Mouse (Mus musculus) heart, postnatal 4 days (tissue): ENCODE results near the gene Lclat1. TPM values are rescaled to one million over a fixed set of nuclear protein-coding genes. Genes with fewer than 3 reads are reported as not detected.
"Not testable (repeated sequence)": the region's sequence is repeated elsewhere in the genome, so short reads cannot be mapped to it uniquely, and the experiment has no call there.

Experiments
- DNase-seq: peaks from one replicate; pipeline ENCODE4 v3.0.0; 2021
- total RNA-seq, 2 experiments: library from RNA; stranded (reverse); gene quantifications; 2 replicates each; pipeline ENCODE4 v1.2.3; 2021

The Lclat1 gene
- total RNA-seq, 2 experiments from 2014 or later, result 160 to 168 TPM

GRCm38 (mm10) chr17:73244596-73244995, 136.8 kb downstream of the Lclat1 start:
- DNase-seq, result no peak

- DNase-seq, result no peak
These were observed 137.4 kb downstream of the Lclat1 start for GRCm38 (mm10) chr17:73245089-73245684.

GRCm38 (mm10) chr17:73246036-73246435, 138.3 kb downstream of the Lclat1 start:
- no peak for DNase-seq

- no peak for DNase-seq
These were observed 139.1 kb downstream of the Lclat1 start for GRCm38 (mm10) chr17:73246926-73247325.

GRCm38 (mm10) chr17:73247758-73248157, 140.0 kb downstream of the Lclat1 start:
- DNase-seq, result no peak

GRCm38 (mm10) chr17:73250488-73251141, 142.8 kb downstream of the Lclat1 start:
- peak; percentile 16 for DNase-seq

GRCm38 (mm10) chr17:73251142-73251502, 143.3 kb downstream of the Lclat1 start:
- DNase-seq, result peak; percentile 26

GRCm38 (mm10) chr17:73251812-73252608, 144.2 kb downstream of the Lclat1 start:
- peak; percentile 24 for DNase-seq

GRCm38 (mm10) chr17:73253291-73253969, 145.6 kb downstream of the Lclat1 start:
- no peak for DNase-seq

- DNase-seq, result no peak
These were observed 148.0 kb downstream of the Lclat1 start for GRCm38 (mm10) chr17:73255801-73256200.

GRCm38 (mm10) chr17:73258620-73259019, 150.8 kb downstream of the Lclat1 start:
- DNase-seq, result peak; percentile 11

GRCm38 (mm10) chr17:73259258-73259657, 151.5 kb downstream of the Lclat1 start:
- DNase-seq, result not testable (repeated sequence)

GRCm38 (mm10) chr17:73262558-73262957, 154.8 kb downstream of the Lclat1 start:
- no peak for DNase-seq

- peak; percentile 31 for DNase-seq
These were observed 155.3 kb downstream of the Lclat1 start for GRCm38 (mm10) chr17:73263077-73263501.

GRCm38 (mm10) chr17:73270871-73271796, 163.3 kb downstream of the Lclat1 start:
- no peak for DNase-seq

GRCm38 (mm10) chr17:73271797-73272600, 164.2 kb downstream of the Lclat1 start:
- no peak for DNase-seq

- no peak for DNase-seq
These were observed 166.0 kb downstream of the Lclat1 start for GRCm38 (mm10) chr17:73273809-73274208.

- DNase-seq, result no peak
These were observed 167.3 kb downstream of the Lclat1 start for GRCm38 (mm10) chr17:73275066-73275465.

- DNase-seq, result no peak
These were observed 170.0 kb downstream of the Lclat1 start for GRCm38 (mm10) chr17:73277770-73278169.

- DNase-seq, result not testable (repeated sequence)
These were observed 174.9 kb downstream of the Lclat1 start for GRCm38 (mm10) chr17:73282702-73283101.

GRCm38 (mm10) chr17:73284301-73284700, 176.5 kb downstream of the Lclat1 start:
- no peak for DNase-seq
